Mouse (Mus musculus): ENCODE data around the gene Tstd2. TPM values are rescaled to one million over a fixed set of nuclear protein-coding genes. Genes with fewer than 3 reads are reported as not detected.

Tstd2 gene
- polyA plus RNA-seq, 1 experiment from 2014 or later = 45.1 TPM

DNA sequence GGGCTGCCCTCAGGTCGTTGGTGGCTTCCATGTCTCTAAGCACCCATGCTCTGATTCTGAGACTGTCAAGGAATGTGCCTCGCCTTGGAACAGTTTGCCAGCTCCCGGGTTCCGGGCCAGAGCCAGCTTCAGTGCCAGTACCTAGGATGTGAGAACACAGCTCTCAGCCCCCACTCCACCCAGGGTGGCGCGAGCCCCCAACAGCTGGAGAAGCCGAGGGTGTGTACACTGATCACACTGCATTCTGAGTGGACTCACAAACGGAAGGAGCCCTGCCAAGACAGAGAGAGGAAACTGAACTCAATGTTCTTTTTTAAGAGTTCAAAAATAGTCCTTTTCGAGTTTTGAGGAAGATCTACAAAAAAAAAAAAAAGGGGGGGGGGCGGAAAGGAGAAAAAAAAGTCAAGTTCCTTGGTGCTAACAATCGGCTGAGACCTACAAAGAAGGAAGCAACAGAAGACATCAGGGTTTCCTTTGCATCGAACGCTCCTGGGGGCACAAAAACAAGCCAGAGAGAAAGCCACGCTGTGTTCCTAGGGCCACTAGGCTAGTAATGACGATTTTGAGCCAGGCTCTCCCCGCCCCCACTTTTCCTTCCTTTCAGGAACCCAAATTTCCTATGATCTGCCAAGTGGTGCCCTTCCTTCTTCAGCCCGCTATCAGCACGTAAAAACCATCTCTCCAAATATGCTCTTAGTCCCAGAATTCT lies 51.6 kb downstream of the Tstd2 start:
- 86% methylated on average over 18 of the region's 18 CpGs for WGBS
- H3K9ac ChIP-seq (ENCODE audit: low read length) = no peak overlapping the region
- H3K4me1 ChIP-seq (ENCODE audit: control insufficient read depth, insufficient read depth, low read length) = no peaks in the 10 kb centered on the region
- no peaks in the 10 kb centered on the region for H3K36me3 ChIP-seq (ENCODE audit: control insufficient read depth, insufficient read depth, low read length)
- no peak overlapping the region for H3K27ac ChIP-seq (replicated peaks; ENCODE audit: low read depth, low read length)
- no peaks in the 10 kb centered on the region for H3K27me3 ChIP-seq (ENCODE audit: control insufficient read depth, insufficient read depth, low read length)
- no peak overlapping the region for H3K4me3 ChIP-seq (ENCODE audit: low read depth, low read length)
- no peak overlapping the region for H3K4me2 ChIP-seq (ENCODE audit: low read depth, severe bottlenecking)
- ATAC-seq (ENCODE audit: insufficient number of reproducible peaks, low FRiP score, low TSS enrichment, low read depth) (no peak), DNase-seq (ENCODE audit: low spot score) (no peak)
- no peaks in the 10 kb centered on the region for H3K9me3 ChIP-seq (ENCODE audit: control insufficient read depth, low read length)

DNA sequence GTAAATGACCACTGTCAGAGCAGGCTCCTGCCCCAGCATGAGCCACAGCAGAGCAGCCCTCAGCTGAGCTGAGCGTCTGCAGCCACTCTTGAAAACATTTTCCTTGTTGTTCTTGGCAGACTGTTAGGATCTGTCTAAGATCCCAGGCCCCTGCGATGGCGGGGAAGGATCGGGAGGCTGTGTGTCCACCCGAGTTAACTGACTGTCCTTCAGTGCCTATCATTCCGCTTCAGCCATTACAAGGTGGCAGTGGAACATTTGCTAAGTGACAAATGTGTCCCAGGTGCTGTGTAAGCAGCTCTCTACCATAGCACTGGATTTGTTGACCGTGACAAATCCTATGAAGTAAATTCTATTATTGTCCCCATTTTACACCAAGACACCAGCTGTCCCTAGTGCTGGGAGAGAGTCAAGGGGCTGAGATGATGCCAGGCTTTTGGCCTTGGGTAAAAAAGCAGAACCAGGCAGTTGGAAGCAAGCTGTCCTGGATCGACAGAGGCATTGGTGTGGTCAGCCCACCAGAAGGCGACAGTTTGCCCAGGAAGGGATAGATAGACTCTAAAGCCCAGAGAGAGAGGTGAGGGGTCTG lies 53.2 kb downstream of the Tstd2 start:
- ATAC-seq (ENCODE audit: insufficient number of reproducible peaks, low FRiP score, low TSS enrichment, low read depth) (no peak), DNase-seq (ENCODE audit: low spot score) (no peak)
- no peak overlapping the region for H3K9ac ChIP-seq (ENCODE audit: low read length)
- 74% methylated on average over 9 of the region's 9 CpGs for WGBS
- no peaks in the 10 kb centered on the region for H3K36me3 ChIP-seq (ENCODE audit: control insufficient read depth, insufficient read depth, low read length)
- no peak overlapping the region for H3K4me3 ChIP-seq (ENCODE audit: low read depth, low read length)
- H3K4me2 ChIP-seq (ENCODE audit: low read depth, severe bottlenecking) = no peak overlapping the region
- no peaks in the 10 kb centered on the region for H3K27me3 ChIP-seq (ENCODE audit: control insufficient read depth, insufficient read depth, low read length)
- no peaks in the 10 kb centered on the region for H3K4me1 ChIP-seq (ENCODE audit: control insufficient read depth, insufficient read depth, low read length)
- no peak overlapping the region for H3K27ac ChIP-seq (replicated peaks; ENCODE audit: low read depth, low read length)
- H3K9me3 ChIP-seq (ENCODE audit: control insufficient read depth, low read length) = no peaks in the 10 kb centered on the region

DNA sequence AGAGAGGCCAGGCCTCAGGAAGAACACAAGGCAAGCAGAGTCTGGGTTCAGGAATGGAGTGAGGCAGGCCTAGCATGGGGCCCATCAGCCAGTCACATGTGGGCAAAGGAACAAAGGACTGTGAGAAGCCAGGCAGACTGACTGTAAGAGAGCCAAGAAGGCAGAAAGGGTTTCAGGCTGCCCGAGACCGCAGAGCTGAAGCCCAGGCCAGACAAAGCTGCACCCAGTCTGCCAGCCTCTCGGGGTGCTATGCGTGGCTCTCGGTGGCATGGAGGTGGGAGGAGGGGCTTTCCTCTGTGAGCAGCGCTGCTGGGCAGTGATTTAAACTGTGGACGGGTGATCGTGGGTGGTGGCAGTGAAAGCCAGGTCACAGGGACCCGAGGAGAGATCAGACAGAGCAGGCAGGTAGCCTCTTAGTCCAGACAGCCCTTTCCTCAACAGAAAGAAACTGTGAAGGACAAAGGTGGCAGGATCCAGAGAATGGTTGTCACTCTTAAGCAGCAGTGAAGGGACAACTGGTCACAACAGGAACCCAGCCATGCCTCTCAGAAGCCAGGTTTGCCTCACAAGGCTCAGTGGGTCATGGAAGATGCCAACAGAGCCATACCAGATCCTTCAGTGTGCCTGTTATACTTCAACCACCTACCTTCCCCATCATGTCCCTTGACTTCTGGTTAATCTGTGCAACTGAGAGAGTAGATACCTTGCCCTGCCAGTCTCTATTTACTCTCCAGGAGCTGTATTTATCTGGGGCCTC lies 53.9 kb downstream of the Tstd2 start:
- Histone ChIP-seq H3K4me2 (ENCODE audit: low read depth, severe bottlenecking) (no peak overlapping the region), H3K9ac (ENCODE audit: low read length) (no peak overlapping the region), H3K4me3 (ENCODE audit: low read depth, low read length) (no peak overlapping the region), H3K27ac (replicated peaks; ENCODE audit: low read depth, low read length) (no peak overlapping the region), H3K9me3 (ENCODE audit: control insufficient read depth, low read length) (no peaks in the 10 kb centered on the region), H3K36me3 (ENCODE audit: control insufficient read depth, insufficient read depth, low read length) (no peaks in the 10 kb centered on the region), H3K27me3 (ENCODE audit: control insufficient read depth, insufficient read depth, low read length) (no peaks in the 10 kb centered on the region), H3K4me1 (ENCODE audit: control insufficient read depth, insufficient read depth, low read length) (no peaks in the 10 kb centered on the region)
- 74% methylated on average over 9 of the region's 9 CpGs for WGBS
- ATAC-seq (ENCODE audit: insufficient number of reproducible peaks, low FRiP score, low TSS enrichment, low read depth) = no peak
- DNase-seq (ENCODE audit: low spot score) = no peak

DNA sequence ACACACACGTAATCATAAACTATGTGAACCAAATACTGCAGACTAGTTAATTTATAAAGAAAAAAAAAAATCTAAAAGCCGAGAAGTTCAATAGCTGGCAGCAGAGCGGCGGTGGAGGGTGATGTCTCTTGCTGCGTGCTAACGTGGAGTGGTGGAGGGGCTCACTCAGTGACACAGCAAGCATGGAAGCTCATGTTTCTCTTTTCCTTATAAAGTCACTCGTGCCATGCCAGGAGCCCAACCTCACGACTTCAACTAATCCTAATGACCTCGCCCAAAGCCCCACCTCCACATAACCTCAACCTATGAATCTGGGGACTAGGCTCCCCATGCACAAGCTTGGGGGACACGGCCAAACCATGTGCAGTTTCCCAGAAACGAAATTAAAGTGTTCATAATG lies 55.9 kb downstream of the Tstd2 start:
- no peak overlapping the region for H3K4me3 ChIP-seq (ENCODE audit: low read depth, low read length)
- no peak overlapping the region for H3K27ac ChIP-seq (replicated peaks; ENCODE audit: low read depth, low read length)
- no peaks in the 10 kb centered on the region for H3K36me3 ChIP-seq (ENCODE audit: control insufficient read depth, insufficient read depth, low read length)
- H3K4me2 ChIP-seq (ENCODE audit: low read depth, severe bottlenecking) = no peak overlapping the region
- no peaks in the 10 kb centered on the region for H3K4me1 ChIP-seq (ENCODE audit: control insufficient read depth, insufficient read depth, low read length)
- no peak overlapping the region for H3K9ac ChIP-seq (ENCODE audit: low read length)
- DNase-seq (ENCODE audit: low spot score) (no peak), ATAC-seq (ENCODE audit: insufficient number of reproducible peaks, low FRiP score, low TSS enrichment, low read depth) (no peak)
- H3K27me3 ChIP-seq (ENCODE audit: control insufficient read depth, insufficient read depth, low read length) = no peaks in the 10 kb centered on the region
- 70% methylated on average over 11 of the region's 11 CpGs for WGBS
- no peaks in the 10 kb centered on the region for H3K9me3 ChIP-seq (ENCODE audit: control insufficient read depth, low read length)

DNA sequence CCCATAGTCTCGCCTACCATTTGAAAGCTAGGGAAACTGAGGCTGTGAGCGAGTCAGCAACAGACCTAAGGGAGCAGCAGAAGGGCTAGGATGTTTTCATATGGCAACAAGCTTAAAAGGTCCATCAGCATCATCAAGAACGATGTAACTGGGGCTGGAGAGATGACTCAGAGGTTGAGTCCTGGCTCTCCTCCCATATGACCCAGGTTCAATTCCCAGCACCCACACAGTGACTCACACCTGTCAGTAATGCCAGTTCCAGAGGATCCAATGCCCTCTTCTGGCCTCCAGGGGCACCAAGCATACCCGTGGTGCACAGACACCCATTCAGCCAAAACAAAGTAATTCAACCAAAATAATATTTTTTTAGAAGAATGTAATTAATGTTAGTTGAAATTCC lies 58.2 kb downstream of the Tstd2 start:
- no peak overlapping the region for H3K4me2 ChIP-seq (ENCODE audit: low read depth, severe bottlenecking)
- no peak for DNase-seq (ENCODE audit: low spot score)
- WGBS = 87% methylated on average over 4 of the region's 4 CpGs
- no peaks in the 10 kb centered on the region for H3K36me3 ChIP-seq (ENCODE audit: control insufficient read depth, insufficient read depth, low read length)
- no peaks in the 10 kb centered on the region for H3K4me1 ChIP-seq (ENCODE audit: control insufficient read depth, insufficient read depth, low read length)
- no peak for ATAC-seq (ENCODE audit: insufficient number of reproducible peaks, low FRiP score, low TSS enrichment, low read depth)
- no peak overlapping the region for H3K9ac ChIP-seq (ENCODE audit: low read length)
- no peak overlapping the region for H3K4me3 ChIP-seq (ENCODE audit: low read depth, low read length)
- H3K27ac ChIP-seq (replicated peaks; ENCODE audit: low read depth, low read length) = no peak overlapping the region
- no peaks in the 10 kb centered on the region for H3K27me3 ChIP-seq (ENCODE audit: control insufficient read depth, insufficient read depth, low read length)
- H3K9me3 ChIP-seq (ENCODE audit: control insufficient read depth, low read length) = no peaks in the 10 kb centered on the region

DNA sequence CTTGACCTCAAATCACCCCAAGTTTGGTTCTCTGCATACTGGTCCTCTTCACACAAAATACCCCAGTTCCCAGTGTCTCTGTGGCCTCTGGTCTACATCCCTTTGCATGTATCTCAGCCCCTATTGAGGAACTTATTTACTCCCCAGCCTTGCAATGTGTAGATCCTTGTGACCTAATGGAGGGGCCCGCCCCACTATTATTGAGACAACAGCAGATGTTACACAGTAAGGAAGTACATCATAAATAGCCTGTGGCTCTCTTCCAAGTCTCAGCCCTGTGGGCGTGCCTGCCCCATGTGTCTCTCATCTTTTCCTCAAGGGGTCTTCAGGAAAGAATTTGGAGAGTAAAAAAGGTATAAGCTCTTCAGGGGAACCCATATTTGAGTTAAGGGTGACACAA lies 61.6 kb downstream of the Tstd2 start:
- 83% methylated on average over 2 of the region's 2 CpGs for WGBS
- no peaks in the 10 kb centered on the region for H3K27me3 ChIP-seq (ENCODE audit: control insufficient read depth, insufficient read depth, low read length)
- H3K27ac ChIP-seq (replicated peaks; ENCODE audit: low read depth, low read length) = no peak overlapping the region
- H3K4me1 ChIP-seq (ENCODE audit: control insufficient read depth, insufficient read depth, low read length) = no peaks in the 10 kb centered on the region
- H3K9ac ChIP-seq (ENCODE audit: low read length) = no peak overlapping the region
- no peaks in the 10 kb centered on the region for H3K9me3 ChIP-seq (ENCODE audit: control insufficient read depth, low read length)
- DNase-seq (ENCODE audit: low spot score) (no peak), ATAC-seq (ENCODE audit: insufficient number of reproducible peaks, low FRiP score, low TSS enrichment, low read depth) (no peak)
- H3K4me2 ChIP-seq (ENCODE audit: low read depth, severe bottlenecking) = no peak overlapping the region
- no peak overlapping the region for H3K4me3 ChIP-seq (ENCODE audit: low read depth, low read length)
- H3K36me3 ChIP-seq (ENCODE audit: control insufficient read depth, insufficient read depth, low read length) = no peaks in the 10 kb centered on the region

DNA sequence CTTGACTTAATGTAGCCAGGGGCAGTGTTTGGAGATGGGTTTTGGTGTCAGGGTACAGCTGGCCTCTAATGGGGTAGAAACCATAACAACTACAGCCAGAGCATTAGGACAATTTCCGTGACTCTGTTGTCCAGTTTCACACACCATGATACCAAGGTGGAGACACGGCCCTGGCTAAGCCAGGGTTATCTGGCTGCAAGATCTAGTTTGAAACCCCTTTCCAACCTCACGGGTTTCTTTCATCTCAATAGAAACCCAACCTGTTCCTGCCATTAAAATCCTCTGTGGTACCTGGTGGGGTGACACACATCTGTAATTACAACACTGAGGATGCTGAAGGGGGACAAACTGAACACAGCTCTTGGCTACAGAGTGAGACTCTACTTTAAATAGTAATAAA lies 62.8 kb downstream of the Tstd2 start:
- H3K4me1 ChIP-seq (ENCODE audit: control insufficient read depth, insufficient read depth, low read length) = no peaks in the 10 kb centered on the region
- DNase-seq (ENCODE audit: low spot score) (no peak), ATAC-seq (ENCODE audit: insufficient number of reproducible peaks, low FRiP score, low TSS enrichment, low read depth) (no peak)
- no peaks in the 10 kb centered on the region for H3K9me3 ChIP-seq (ENCODE audit: control insufficient read depth, low read length)
- 76% methylated on average over 3 of the region's 3 CpGs for WGBS
- H3K4me2 ChIP-seq (ENCODE audit: low read depth, severe bottlenecking) = no peak overlapping the region
- H3K27me3 ChIP-seq (ENCODE audit: control insufficient read depth, insufficient read depth, low read length) = no peaks in the 10 kb centered on the region
- H3K27ac ChIP-seq (replicated peaks; ENCODE audit: low read depth, low read length) = no peak overlapping the region
- no peaks in the 10 kb centered on the region for H3K36me3 ChIP-seq (ENCODE audit: control insufficient read depth, insufficient read depth, low read length)
- no peak overlapping the region for H3K4me3 ChIP-seq (ENCODE audit: low read depth, low read length)
- no peak overlapping the region for H3K9ac ChIP-seq (ENCODE audit: low read length)

DNA sequence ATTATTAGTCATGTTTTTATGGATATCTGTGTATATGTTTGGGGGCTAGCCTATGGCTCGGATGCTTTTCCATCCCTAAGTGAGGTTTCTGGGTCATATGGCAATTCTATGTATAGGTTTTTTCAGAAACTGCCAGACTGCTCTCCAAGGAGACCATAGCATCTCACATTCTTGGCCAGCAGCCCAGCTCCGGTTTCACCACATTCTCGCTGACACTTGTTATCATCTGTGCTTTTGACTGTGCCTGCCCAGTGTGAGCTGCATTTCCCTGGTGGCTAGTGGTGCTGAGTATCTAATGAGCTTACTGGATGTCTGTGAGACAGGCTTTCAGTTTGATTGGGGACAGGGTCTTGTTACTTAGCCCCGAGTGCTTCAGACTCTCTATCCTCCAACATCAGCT lies 64.8 kb downstream of the Tstd2 start:
- ATAC-seq (ENCODE audit: insufficient number of reproducible peaks, low FRiP score, low TSS enrichment, low read depth) = no peak
- no peak for DNase-seq (ENCODE audit: low spot score)
- 71% methylated on average over 4 of the region's 4 CpGs for WGBS
- no peak overlapping the region for H3K9ac ChIP-seq (ENCODE audit: low read length)
- H3K27me3 ChIP-seq (ENCODE audit: control insufficient read depth, insufficient read depth, low read length) = no peaks in the 10 kb centered on the region
- H3K9me3 ChIP-seq (ENCODE audit: control insufficient read depth, low read length) = no peaks in the 10 kb centered on the region
- H3K4me3 ChIP-seq (ENCODE audit: low read depth, low read length) = no peak overlapping the region
- H3K27ac ChIP-seq (replicated peaks; ENCODE audit: low read depth, low read length) = no peak overlapping the region
- H3K4me1 ChIP-seq (ENCODE audit: control insufficient read depth, insufficient read depth, low read length) = no peaks in the 10 kb centered on the region
- H3K4me2 ChIP-seq (ENCODE audit: low read depth, severe bottlenecking) = no peak overlapping the region
- H3K36me3 ChIP-seq (ENCODE audit: control insufficient read depth, insufficient read depth, low read length) = no peaks in the 10 kb centered on the region

Data from limb, embryonic 11.5 days (tissue).